Mouse (Mus musculus) T-cell, adult 66 days (primary cell): ENCODE results near the gene Ms4a3. TPM values are rescaled to one million over a fixed set of nuclear protein-coding genes. Genes with fewer than 3 reads are reported as not detected.

Experiments used
- total RNA-seq, 2 experiments: library from RNA; stranded (reverse); gene quantifications; 3 replicates in 1 of 2; 4 replicates in 1 of 2; pipeline ENCODE4 v1.2.4; 2023

Ms4a3 gene
- not detected for total RNA-seq

DNA sequence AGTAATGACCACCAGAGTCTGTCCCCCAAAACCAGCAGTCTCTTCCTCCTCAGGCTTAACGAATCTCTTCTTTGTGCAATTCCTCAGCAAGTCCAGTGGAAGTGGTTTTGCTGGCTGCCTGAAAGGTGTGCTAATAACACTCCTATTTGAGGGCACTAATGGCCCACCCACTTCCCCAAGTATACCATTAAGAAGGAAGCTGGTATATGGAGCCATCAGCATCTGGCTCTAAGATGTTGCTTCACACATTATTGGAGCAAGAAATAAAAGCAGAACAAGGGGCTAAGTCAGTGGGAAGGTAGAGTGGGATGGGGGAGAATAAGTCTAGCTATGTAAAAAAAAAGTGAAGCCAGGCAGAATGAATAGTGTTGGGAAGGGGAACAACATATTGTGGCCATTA, at the start of gene Ms4a3:
Gene Ms4a3, minus strand, starts transcription at position 120 of the 400 bp plus-strand sequence.

DNA sequence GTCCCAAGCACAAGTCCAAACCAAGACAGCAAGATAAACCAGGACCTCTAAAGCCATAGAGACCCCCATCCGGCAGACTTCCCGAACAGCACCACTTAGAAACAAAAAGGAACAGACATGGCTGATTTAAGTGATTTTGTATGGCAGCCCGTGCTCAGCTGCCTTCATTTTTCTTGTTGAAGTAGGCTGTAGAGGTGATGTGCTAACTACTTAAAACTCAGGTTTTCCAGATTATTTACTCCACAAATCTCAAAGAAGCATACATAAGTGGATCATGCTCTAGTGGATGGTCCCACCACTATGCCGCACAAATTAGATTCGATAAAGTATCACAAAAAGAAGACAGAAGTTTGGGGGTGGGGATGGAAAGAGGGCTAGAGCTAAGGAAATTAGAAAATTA, 19.8 kb upstream of the Ms4a3 start, which contains the start of gene Oosp2:
Gene Oosp2, minus strand, starts transcription at position 101 of the 400 bp plus-strand sequence.

DNA sequence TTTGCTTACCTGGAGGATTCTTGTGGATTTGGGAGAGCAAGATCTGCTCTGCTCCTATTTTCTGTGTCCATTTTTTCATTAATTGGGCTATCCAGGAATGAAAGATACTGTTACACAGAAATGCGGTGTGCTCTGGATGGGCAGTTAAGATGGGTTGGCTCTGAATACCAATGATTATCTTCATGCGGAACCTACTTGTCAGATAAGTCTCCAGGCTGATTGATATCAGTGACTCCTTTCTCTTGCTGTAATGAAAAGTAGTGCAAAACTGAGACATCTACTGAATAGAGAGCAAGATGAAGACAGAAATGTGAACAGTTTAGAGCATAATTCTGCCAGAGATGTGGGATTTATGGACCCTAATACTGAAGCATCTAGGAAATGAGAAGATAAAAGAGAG, 17.1 kb downstream of the Ms4a3 start, which contains the start of gene Ms4a2:
Gene Ms4a2, minus strand, starts transcription at position 169 of the 400 bp plus-strand sequence.

DNA sequence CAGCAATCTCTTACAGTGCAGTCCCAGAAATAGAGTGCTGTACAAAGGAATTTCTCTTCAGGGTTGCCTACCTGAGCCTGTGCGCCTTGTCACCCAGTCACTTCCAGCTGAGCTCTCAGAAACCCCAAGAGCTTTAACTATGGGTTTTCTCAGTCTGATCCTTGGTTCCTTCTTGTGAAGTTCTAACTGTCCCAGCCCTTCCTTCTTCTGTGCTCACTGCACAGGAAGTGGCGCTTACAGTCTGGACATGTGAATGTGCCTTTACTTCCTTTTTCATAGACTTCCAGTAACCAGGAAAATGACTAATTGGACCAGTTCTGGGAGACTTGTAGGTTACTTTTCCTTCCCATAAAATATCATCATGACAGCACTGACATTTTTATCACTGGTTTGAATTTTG, 36.0 kb downstream of the Ms4a3 start, which contains the start of gene Ms4a6d:
Gene Ms4a6d, minus strand, starts transcription at position 247 of the 400 bp plus-strand sequence.

Other genes with a start within 250 kb of the Ms4a3 start
- 10 to 100 TPM; 55.3 to 55.9 TPM for gene Ms4a4c, start 236.1 kb downstream of the Ms4a3 start, total RNA-seq
- gene Ms4a4b, start 197.3 kb downstream of the Ms4a3 start, total RNA-seq, result 1,000 to 10,000 TPM in 1 of 2 experiments, 100 to 1,000 TPM in 1; 967 to 1,146 TPM
- 10 to 100 TPM; 46.6 to 58.0 TPM for gene Ms4a6c, start 171.5 kb downstream of the Ms4a3 start, total RNA-seq
- 100 to 1,000 TPM; 169 to 211 TPM for gene Gm8369, start 154.9 kb downstream of the Ms4a3 start, total RNA-seq
- gene Ms4a6b, start 124.3 kb downstream of the Ms4a3 start, total RNA-seq, result 100 to 1,000 TPM; 526 to 627 TPM
- gene Ms4a4d, start 104.0 kb downstream of the Ms4a3 start, total RNA-seq, result 1 to 10 TPM in 1 of 2 experiments, under 1 TPM in 1; 0.61 to 1.0 TPM
- 10 to 100 TPM in 1 of 2 experiments, 1 to 10 TPM in 1; 7.5 to 13.1 TPM for gene Ms4a6d, start 36.0 kb downstream of the Ms4a3 start, total RNA-seq
- under 1 TPM in 1 of 2 experiments, not detected in 1; 0.41 TPM for gene Ms4a2, start 17.1 kb downstream of the Ms4a3 start, total RNA-seq
- not detected for gene Oosp2, start 19.7 kb upstream of the Ms4a3 start, total RNA-seq
- not detected for gene Oosp1, start 50.3 kb upstream of the Ms4a3 start, total RNA-seq
- not detected for gene Oosp3, start 56.2 kb upstream of the Ms4a3 start, total RNA-seq
- gene Gif, start 106.7 kb upstream of the Ms4a3 start, total RNA-seq, result not detected
- 10 to 100 TPM; 26.1 to 26.2 TPM for gene Mrpl16, start 129.5 kb upstream of the Ms4a3 start, total RNA-seq
- gene Stx3, start 178.6 kb upstream of the Ms4a3 start, total RNA-seq, result 1 to 10 TPM; 7.5 to 9.4 TPM
- gene Olfr1417, start 198.4 kb upstream of the Ms4a3 start, total RNA-seq, result not detected
- gene Olfr1418, start 220.2 kb upstream of the Ms4a3 start, total RNA-seq, result not detected
- gene Olfr1419, start 234.3 kb upstream of the Ms4a3 start, total RNA-seq, result not detected
- gene Olfr1420, start 245.7 kb upstream of the Ms4a3 start, total RNA-seq, result not detected